Mouse (Mus musculus): ENCODE measurements around the gene Musk.

GRCm38 (mm10) chr4:58330864-58331638 lies 45.3 kb downstream of the Musk start:
- TF ChIP-seq POLR2A (IDR thresholded peaks at IDR 0.05; ENCODE audit: insufficient read depth, low read depth, low read length) (no peak), CTCF (IDR thresholded peaks at IDR 0.05; ENCODE audit: insufficient read depth, low read depth, low read length) (no peak)

All from olfactory bulb, adult 2 months (tissue).